Mouse (Mus musculus) NIH3T3 (cell line): ENCODE measurements around the gene Tstd3.
"Not testable (repeated sequence)": the region's sequence is repeated elsewhere in the genome, so short reads cannot be mapped to it uniquely, and the experiment has no call there.

Experiments used
- DNase-seq: peaks from one replicate; pipeline ENCODE4 v3.0.0-alpha.2; 2012; ENCODE audit warnings: low read depth

Gene Tstd3

GRCm38 (mm10) chr4:21745723-21746122 lies 21.3 kb downstream of the Tstd3 start:
- no peak for DNase-seq

GRCm38 (mm10) chr4:21744142-21744541 lies 22.9 kb downstream of the Tstd3 start:
- DNase-seq: not testable (repeated sequence)

GRCm38 (mm10) chr4:21739169-21739568 lies 27.8 kb downstream of the Tstd3 start:
- DNase-seq: peak; percentile 40

- DNase-seq: peak; percentile 94
Measured at GRCm38 (mm10) chr4:21727615-21728165, 39.3 kb downstream of the Tstd3 start, which contains the start of gene Ccnc. TSS of gene Ccnc (plus strand) at chr4:21727701.

- DNase-seq: peak; percentile 78
Measured at GRCm38 (mm10) chr4:21726912-21727614, 39.9 kb downstream of the Tstd3 start.

GRCm38 (mm10) chr4:21722752-21723334 lies 44.2 kb downstream of the Tstd3 start:
- peak; percentile 19 for DNase-seq

GRCm38 (mm10) chr4:21712147-21712546 lies 54.9 kb downstream of the Tstd3 start:
- DNase-seq: peak; percentile 75
